Mouse (Mus musculus) G1E (cell line): Measurements from ENCODE around the gene Ak7. TPM values are rescaled to one million over a fixed set of nuclear protein-coding genes. Genes with fewer than 3 reads are reported as not detected.
A peak's percentile ranks its signal among the peaks of the same experiment; 100 is the strongest.

Source experiments
- ATAC-seq: 2 replicates; pipeline ENCODE4 v1.8.0; 2016; ENCODE audit warnings: mild to moderate bottlenecking; ENCODE audit not compliant: insufficient number of reproducible peaks, poor library complexity, low FRiP score, severe bottlenecking; ENCODE audit errors: extremely low read depth
- DNase-seq: peaks from one replicate; pipeline ENCODE4 v3.0.0; 2012; ENCODE audit warnings: low spot score
- H3K27me3 ChIP-seq: 2 replicates; pipeline ENCODE4 v1.6.1; 2012; ENCODE audit warnings: mild to moderate bottlenecking, low read length, inconsistent platforms; ENCODE audit not compliant: insufficient read depth
- H3K36me3 ChIP-seq: replicated peaks from 2 replicates; pipeline ENCODE3; 2012; ENCODE audit warnings: mild to moderate bottlenecking, inconsistent platforms
- H3K4me1 ChIP-seq: 2 replicates; pipeline ENCODE4 v1.6.1; 2012; ENCODE audit warnings: low read depth, low read length, inconsistent platforms, mixed read lengths; ENCODE audit not compliant: insufficient read depth
- H3K4me3 ChIP-seq: 2 replicates; pipeline ENCODE4 v1.5.1; 2012; ENCODE audit warnings: low read depth, mild to moderate bottlenecking, inconsistent platforms, low read length, moderate library complexity, mixed read lengths
- H3K9me3 ChIP-seq: replicated peaks from 2 replicates; pipeline ENCODE4 v1.6.1; 2012; ENCODE audit warnings: inconsistent platforms
- CTCF ChIP-seq: IDR thresholded peaks from 2 replicates; pipeline ENCODE4 v1.5.1; 2012; ENCODE audit warnings: low read depth, low read length, inconsistent platforms, mixed read lengths
- GATA1 ChIP-seq: IDR thresholded peaks from 2 replicates; pipeline ENCODE4 v1.6.1; 2012; ENCODE audit warnings: borderline replicate concordance, low read length, inconsistent platforms, mixed read lengths
- GATA2 ChIP-seq: IDR thresholded peaks from 2 replicates; pipeline ENCODE4 v1.6.1; 2012; ENCODE audit warnings: low read depth, low read length, inconsistent platforms, borderline replicate concordance
- POLR2AphosphoS5 ChIP-seq: IDR thresholded peaks from 2 replicates; pipeline ENCODE4 v1.6.1; 2012; ENCODE audit warnings: low read depth, low read length, inconsistent platforms; ENCODE audit not compliant: insufficient replicate concordance
- TAL1 ChIP-seq: conservative IDR thresholded peaks from 2 replicates; pipeline ENCODE4 v1.6.1; 2012; ENCODE audit warnings: low read depth, low read length, inconsistent platforms, mixed read lengths
- polyA plus RNA-seq: library from polyadenylated mRNA; stranded (reverse); fragments of >175 nt; gene quantifications from 2 replicates; pipeline ENCODE4 v1.2.3, GENCODE M21; 2012
- total RNA-seq, 2 experiments: library from RNA; stranded (forward) in 1 of 2; stranded (reverse) in 1 of 2; fragments of 200-1000 nt in 1 of 2; fragments of >200 nt in 1 of 2; fragmentation: Nextera tagmentation in 1 of 2; gene quantifications; 2 replicates each; pipeline ENCODE4 v1.2.3; 2014 to 2017

Ak7 gene
- total and polyA plus RNA-seq, 3 experiments = 0.18 to 1.4 (median 0.44) TPM

GRCm38 (mm10) chr12:105738316-105739096 lies 32.7 kb downstream of the Ak7 start:
- peak; percentile 67 for ATAC-seq
- DNase-seq = no peak

GRCm38 (mm10) chr12:105739656-105740055 lies 33.9 kb downstream of the Ak7 start:
- Histone ChIP-seq H3K36me3 (no peaks in the 10 kb centered on the region), H3K27me3 (no peaks in the 10 kb centered on the region), H3K9me3 (peaks cover 54% of the 10 kb centered on the region), H3K4me1 (peaks cover 32% of the 10 kb centered on the region), H3K4me3 (no peak overlapping the region)
- DNase-seq = no peak
- TF ChIP-seq TAL1 (no peak), POLR2AphosphoS5 (no peak), GATA2 (no peak), CTCF (no peak), GATA1 (no peak)
- ATAC-seq = no peak

More at GRCm38 (mm10) chr12:105738316-105739096, 32.7 kb downstream of the Ak7 start:
- H3K4me3 ChIP-seq = peak overlapping the region; percentile 24; the same call in 1 of the 2 replicates
- H3K36me3 ChIP-seq = no peaks in the 10 kb centered on the region
- no peaks in the 10 kb centered on the region for H3K27me3 ChIP-seq
- peaks cover 35% of the 10 kb centered on the region for H3K4me1 ChIP-seq
- TF ChIP-seq POLR2AphosphoS5 (no peak), TAL1 (peak; percentile 85), CTCF (no peak), GATA2 (no peak), GATA1 (no peak)
- peaks cover 43% of the 10 kb centered on the region for H3K9me3 ChIP-seq

GRCm38 (mm10) chr12:105748114-105748513 lies 42.3 kb downstream of the Ak7 start:
- ATAC-seq (no peak), DNase-seq (no peak)
- H3K4me1 ChIP-seq = peaks cover 15% of the 10 kb centered on the region
- H3K27me3 ChIP-seq = peaks cover 4% of the 10 kb centered on the region; the same call in 1 of the 2 replicates
- no peak overlapping the region for H3K4me3 ChIP-seq
- no peaks in the 10 kb centered on the region for H3K36me3 ChIP-seq
- TF ChIP-seq CTCF (no peak), POLR2AphosphoS5 (no peak), GATA1 (no peak)
- H3K9me3 ChIP-seq = peaks cover 46% of the 10 kb centered on the region

GRCm38 (mm10) chr12:105753813-105754212 lies 48.0 kb downstream of the Ak7 start:
- TF ChIP-seq GATA1 = no peak
- no peak for TF ChIP-seq POLR2AphosphoS5
- TF ChIP-seq CTCF = no peak
- TF ChIP-seq TAL1 = no peak
- no peak for TF ChIP-seq GATA2
- Histone ChIP-seq H3K4me1 (peaks cover 28% of the 10 kb centered on the region), H3K9me3 (peaks cover 9% of the 10 kb centered on the region), H3K36me3 (no peaks in the 10 kb centered on the region), H3K27me3 (no peaks in the 10 kb centered on the region), H3K4me3 (no peak overlapping the region)
- DNase-seq (no peak), ATAC-seq (no peak)

GRCm38 (mm10) chr12:105757816-105758497 lies 52.2 kb downstream of the Ak7 start:
- TF ChIP-seq CTCF (no peak), GATA1 (no peak), GATA2 (no peak), TAL1 (no peak), POLR2AphosphoS5 (no peak)
- Histone ChIP-seq H3K36me3 (no peaks in the 10 kb centered on the region), H3K4me1 (peaks cover 65% of the 10 kb centered on the region), H3K27me3 (no peaks in the 10 kb centered on the region), H3K4me3 (peak overlapping the region; percentile 47; the same call in 1 of the 2 replicates), H3K9me3 (peaks cover 14% of the 10 kb centered on the region)
- peak; percentile 59 for ATAC-seq
- peak; percentile 72 for DNase-seq

GRCm38 (mm10) chr12:105758911-105759310 lies 53.1 kb downstream of the Ak7 start:
- TF ChIP-seq GATA1 = no peak
- no peak for TF ChIP-seq CTCF
- TF ChIP-seq TAL1 = no peak
- TF ChIP-seq POLR2AphosphoS5 = no peak
- no peak for TF ChIP-seq GATA2
- no peak for DNase-seq
- H3K4me3 ChIP-seq = no peak overlapping the region; the same call in 1 of the 2 replicates
- no peaks in the 10 kb centered on the region for H3K27me3 ChIP-seq
- H3K9me3 ChIP-seq = peaks cover 14% of the 10 kb centered on the region
- H3K4me1 ChIP-seq = peaks cover 73% of the 10 kb centered on the region
- ATAC-seq = no peak
- H3K36me3 ChIP-seq = no peaks in the 10 kb centered on the region
